Comparison of ENCODE assay signal across 14 mouse cellular contexts in genomic region chr1:192193656-192194055, GRCm38 (mm10). TPM values are rescaled to one million over a fixed set of nuclear protein-coding genes. Genes with fewer than 3 reads are reported as not detected.
DNase-seq lines count a peak whose midpoint lies in the region; ATAC-seq and TF ChIP-seq lines count a peak whose summit lies in the region.
"Had no signal": no experiment of that assay in that cellular context is flagged by ENCODE, and none has a peak within 500 bp of the region (broad histone marks: within the 10 kb centered on the region; RNA-seq: fewer than 3 reads in every experiment).

No protein-coding gene starts in this region.

- peak; percentile 29 for DNase-seq in forebrain, embryonic 14.5 days (ENCODE audit: low spot score)
- DNase-seq in forebrain, embryonic 10.5 days (ENCODE audit: extremely low spot score, low spot score), result no peak
- DNase-seq in kidney, postnatal 4 days, result peak; percentile 48 to 53
- DNase-seq in kidney, adult 2 months, result no peak
- DNase-seq in cerebellum, adult 2 months, result peak in 1 of 2 experiments; percentile 39
- peak; percentile 43 for DNase-seq in lung, postnatal 14 days
- no peak for DNase-seq in gastrocnemius, adult 8-10 months (ENCODE audit: low spot score in 2 of 2)
- DNase-seq: B cell, adult 2 months; gastrocnemius, postnatal 10 days had no signal

- H3K27me3 ChIP-seq in forebrain, embryonic 14.5 days (replicated peaks; ENCODE audit: control insufficient read depth, insufficient read depth, low read length), result peaks cover 13% of the 10 kb centered on the region
- peaks cover 42% of the 10 kb centered on the region for H3K27me3 ChIP-seq in forebrain, embryonic 10.5 days (ENCODE audit: poor library complexity, severe bottlenecking)
- H3K27me3 ChIP-seq in kidney, adult 2 months (replicated peaks; ENCODE audit: control insufficient read depth, insufficient read depth, low read length), result no peaks in the 10 kb centered on the region
- H3K27me3 ChIP-seq in cerebellum, adult 2 months (ENCODE audit: control insufficient read depth, insufficient read depth, low read length), result no peaks in the 10 kb centered on the region
- peaks cover 7% of the 10 kb centered on the region for H3K27me3 ChIP-seq in intestine, embryonic 16.5 days (replicated peaks; ENCODE audit: control insufficient read depth, insufficient read depth, low read length)

- H3K27ac ChIP-seq in forebrain, embryonic 14.5 days (ENCODE audit: low read depth, low read length), result no peak overlapping the region
- H3K27ac ChIP-seq in forebrain, embryonic 10.5 days, result no peak overlapping the region
- H3K27ac ChIP-seq in kidney, adult 2 months (ENCODE audit: insufficient read depth, low read depth, low read length), result no peak overlapping the region
- H3K27ac ChIP-seq in cerebellum, adult 2 months (ENCODE audit: insufficient read depth, low read length), result no peak overlapping the region
- no peak overlapping the region for H3K27ac ChIP-seq in intestine, embryonic 16.5 days (ENCODE audit: low read length)
- H3K27ac ChIP-seq: embryonic facial prominence, embryonic 15.5 days; hindbrain, embryonic 14.5 days; macrophage; neural tube, embryonic 12.5 days had no signal

- H3K36me3 ChIP-seq in forebrain, embryonic 14.5 days (ENCODE audit: control insufficient read depth, insufficient read depth, low read length), result no peaks in the 10 kb centered on the region
- no peaks in the 10 kb centered on the region for H3K36me3 ChIP-seq in forebrain, embryonic 10.5 days (replicated peaks)
- H3K36me3 ChIP-seq in kidney, adult 2 months (ENCODE audit: control insufficient read depth, insufficient read depth, low read length), result no peaks in the 10 kb centered on the region
- H3K36me3 ChIP-seq in intestine, embryonic 16.5 days (ENCODE audit: control insufficient read depth, insufficient read depth, low read length), result no peaks in the 10 kb centered on the region
- H3K36me3 ChIP-seq: embryonic facial prominence, embryonic 15.5 days; neural tube, embryonic 12.5 days had no signal

- no peak for TF ChIP-seq CTCF in kidney, adult 2 months (conservative IDR thresholded peaks at IDR 0.05; ENCODE audit: insufficient read depth, insufficient read length, low read depth, low read length)
- no peak for TF ChIP-seq CTCF in cerebellum, adult 2 months (IDR thresholded peaks at IDR 0.05; ENCODE audit: borderline replicate concordance, insufficient read depth, low read depth, low read length)

- no peak for ATAC-seq in forebrain, embryonic 14.5 days
- ATAC-seq in intestine, embryonic 16.5 days, result no peak

- no peak for TF ChIP-seq POLR2A in kidney, adult 2 months (IDR thresholded peaks at IDR 0.05; ENCODE audit: low read depth, low read length)
- no peak for TF ChIP-seq POLR2A in cerebellum, adult 2 months (IDR thresholded peaks at IDR 0.05; ENCODE audit: borderline replicate concordance, insufficient read depth, low read length)

- no peak overlapping the region for H3K4me2 ChIP-seq in forebrain, embryonic 14.5 days (ENCODE audit: low read length)
- H3K4me2 ChIP-seq in intestine, embryonic 16.5 days (ENCODE audit: low read depth, low read length), result no peak overlapping the region
- H3K4me2 ChIP-seq: embryonic facial prominence, embryonic 15.5 days; neural tube, embryonic 12.5 days had no signal

- no peaks in the 10 kb centered on the region for H3K4me1 ChIP-seq in forebrain, embryonic 14.5 days (ENCODE audit: control insufficient read depth, insufficient read depth, low read length)
- peaks cover 13% of the 10 kb centered on the region for H3K4me1 ChIP-seq in forebrain, embryonic 10.5 days
- H3K4me1 ChIP-seq in kidney, adult 2 months (ENCODE audit: control insufficient read depth, insufficient read depth, low read length), result no peaks in the 10 kb centered on the region
- peaks cover 20% of the 10 kb centered on the region for H3K4me1 ChIP-seq in cerebellum, adult 2 months (ENCODE audit: control insufficient read depth, insufficient read depth, low read length)
- peaks cover 11% of the 10 kb centered on the region for H3K4me1 ChIP-seq in intestine, embryonic 16.5 days (ENCODE audit: control insufficient read depth, insufficient read depth, low read length)

- WGBS in forebrain, embryonic 14.5 days, result 73% methylated on average over 14 of the region's 14 CpGs
- WGBS in forebrain, embryonic 10.5 days, result 90% methylated on average over 14 of the region's 14 CpGs
- WGBS in kidney, adult 2 months, result 82% methylated on average over 14 of the region's 14 CpGs
- WGBS in cerebellum, adult 2 months, result 34% methylated on average over 14 of the region's 14 CpGs
- 54% methylated on average over 14 of the region's 14 CpGs for WGBS in intestine, embryonic 16.5 days

- no peaks in the 10 kb centered on the region for H3K9me3 ChIP-seq in forebrain, embryonic 14.5 days (replicated peaks; ENCODE audit: control insufficient read depth, low read length)
- H3K9me3 ChIP-seq in forebrain, embryonic 10.5 days, result no peaks in the 10 kb centered on the region
- H3K9me3 ChIP-seq in intestine, embryonic 16.5 days (ENCODE audit: control insufficient read depth, low read length), result no peaks in the 10 kb centered on the region
- H3K9me3 ChIP-seq: embryonic facial prominence, embryonic 15.5 days; neural tube, embryonic 12.5 days had no signal

- no peak overlapping the region for H3K9ac ChIP-seq in forebrain, embryonic 14.5 days (ENCODE audit: low read length)
- no peak overlapping the region for H3K9ac ChIP-seq in intestine, embryonic 16.5 days (ENCODE audit: low read depth, low read length)
- H3K9ac ChIP-seq: embryonic facial prominence, embryonic 15.5 days; hindbrain, embryonic 14.5 days; neural tube, embryonic 12.5 days had no signal

- no peak overlapping the region for H3K4me3 ChIP-seq in forebrain, embryonic 14.5 days (ENCODE audit: low read depth, low read length)
- H3K4me3 ChIP-seq in forebrain, embryonic 10.5 days, result no peak overlapping the region
- no peak overlapping the region for H3K4me3 ChIP-seq in kidney, adult 2 months (ENCODE audit: insufficient read depth, low read depth, low read length)
- peak overlapping the region; percentile 16 for H3K4me3 ChIP-seq in cerebellum, adult 2 months (replicated peaks; ENCODE audit: insufficient read depth, low read depth, low read length)
- no peak overlapping the region for H3K4me3 ChIP-seq in intestine, embryonic 16.5 days (ENCODE audit: low read length)
- H3K4me3 ChIP-seq: embryonic facial prominence, embryonic 15.5 days; neural tube, embryonic 12.5 days had no signal

RNA-seq across cellular contexts. Expression of gene Kcnh1, which starts 3.1 kb away (rescaled TPM):
- polyA plus RNA-seq in forebrain, embryonic 14.5 days (2014; fragmentation: Nextera tagmentation; extraction: Ambion mirVana), result 0.88 and 1.3 TPM in 2 replicates
- 0.14 and 0.15 TPM in 2 replicates for polyA plus RNA-seq in forebrain, embryonic 10.5 days (2016; fragmentation: Nextera tagmentation; extraction: Ambion mirVana)
- polyA plus RNA-seq in kidney, adult 2 months (2012; rRNA removed), result 0.52 and 0.60 TPM in 2 replicates
- polyA plus RNA-seq in cerebellum, adult 2 months (2012; rRNA removed), result 18.6 and 20.8 TPM in 2 replicates
- polyA plus RNA-seq in intestine, embryonic 16.5 days (2015; fragmentation: Nextera tagmentation; extraction: Ambion mirVana), result 0.64 and 0.65 TPM in 2 replicates
- under 1 TPM in 3 of 4 experiments, not detected in 1; 0.02 to 0.05 (median 0.03) TPM for total RNA-seq in gastrocnemius, adult 8-10 months (2022)
- polyA plus RNA-seq: macrophage had no signal

RNA-seq across cellular contexts. Expression of gene Rcor3, which starts 55.8 kb away (rescaled TPM):
- polyA plus RNA-seq in forebrain, embryonic 14.5 days (2014; fragmentation: Nextera tagmentation; extraction: Ambion mirVana), result 20.1 and 25.1 TPM in 2 replicates
- polyA plus RNA-seq in forebrain, embryonic 10.5 days (2016; fragmentation: Nextera tagmentation; extraction: Ambion mirVana), result 14.2 and 14.7 TPM in 2 replicates
- polyA plus RNA-seq in kidney, adult 2 months (2012; rRNA removed), result 31.1 and 41.2 TPM in 2 replicates
- polyA plus RNA-seq in cerebellum, adult 2 months (2012; rRNA removed), result 38.7 and 38.9 TPM in 2 replicates
- polyA plus RNA-seq in intestine, embryonic 16.5 days (2015; fragmentation: Nextera tagmentation; extraction: Ambion mirVana), result 22.3 and 24.8 TPM in 2 replicates
- 10 to 100 TPM; 26.7 to 34.1 (median 29.1) TPM for total RNA-seq in gastrocnemius, adult 8-10 months (2022)

Comparison
In these comparisons a context has a peak if more than half of its experiments do, and no peak if none do; other contexts are left out.
1. DNase-seq: peak in forebrain, embryonic 14.5 days (single experiment), kidney, postnatal 4 days (2 of 2) and lung, postnatal 14 days (single experiment); none in forebrain, embryonic 10.5 days (single experiment), kidney, adult 2 months (single experiment) and gastrocnemius, adult 8-10 months (0 of 2).